Mouse (Mus musculus) cerebellum, adult 8-10 months (tissue): ENCODE results near the gene Rita1.

Experiments
- DNase-seq: peaks from one replicate; pipeline ENCODE4 v3.0.0; 2022

Gene Rita1

GRCm38 (mm10) chr5:120600946-120601668 lies 11.3 kb downstream of the Rita1 start:
- DNase-seq: no peak

DNA sequence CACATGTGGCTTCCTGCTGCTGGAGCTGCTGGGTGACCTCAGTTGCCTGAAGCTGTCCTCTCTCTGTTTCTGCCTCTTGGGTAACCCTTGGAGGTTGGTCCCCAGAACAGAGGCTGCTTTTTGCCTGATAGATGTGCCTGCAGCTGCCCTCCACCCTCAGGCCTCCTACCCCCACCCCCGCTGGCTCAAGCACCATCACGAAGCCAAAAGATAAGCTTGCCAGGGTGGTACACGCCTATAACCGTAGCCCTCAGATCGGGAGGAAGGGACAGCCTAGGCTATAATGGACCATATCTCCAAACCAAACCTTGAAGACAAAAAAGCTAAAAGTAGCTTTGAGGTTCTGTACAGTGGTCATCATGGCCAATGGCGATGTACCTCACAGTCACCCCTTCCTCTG lies 12.8 kb downstream of the Rita1 start:
- DNase-seq: no peak

- DNase-seq: no peak
Measured at GRCm38 (mm10) chr5:120594485-120594884, 17.9 kb downstream of the Rita1 start.

DNA sequence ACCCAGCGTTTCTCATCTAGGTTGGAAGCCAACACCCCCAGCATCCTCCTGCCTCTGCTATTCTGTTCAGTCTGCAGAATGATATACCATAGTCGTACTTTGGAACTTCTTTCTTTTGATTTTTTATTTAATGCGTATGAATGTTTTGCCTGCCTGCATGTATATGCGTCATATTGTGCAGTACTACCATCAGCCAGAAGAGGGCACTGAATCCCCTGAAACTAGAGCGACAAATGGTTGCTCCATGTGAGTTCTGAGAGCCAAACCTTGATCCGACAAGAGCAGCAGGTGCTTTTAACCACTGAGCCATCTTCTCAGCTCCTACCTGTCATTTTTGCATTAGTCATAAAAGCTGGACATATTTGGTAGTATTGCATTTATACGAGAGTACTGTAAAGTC lies 20.2 kb downstream of the Rita1 start:
- no peak for DNase-seq

DNA sequence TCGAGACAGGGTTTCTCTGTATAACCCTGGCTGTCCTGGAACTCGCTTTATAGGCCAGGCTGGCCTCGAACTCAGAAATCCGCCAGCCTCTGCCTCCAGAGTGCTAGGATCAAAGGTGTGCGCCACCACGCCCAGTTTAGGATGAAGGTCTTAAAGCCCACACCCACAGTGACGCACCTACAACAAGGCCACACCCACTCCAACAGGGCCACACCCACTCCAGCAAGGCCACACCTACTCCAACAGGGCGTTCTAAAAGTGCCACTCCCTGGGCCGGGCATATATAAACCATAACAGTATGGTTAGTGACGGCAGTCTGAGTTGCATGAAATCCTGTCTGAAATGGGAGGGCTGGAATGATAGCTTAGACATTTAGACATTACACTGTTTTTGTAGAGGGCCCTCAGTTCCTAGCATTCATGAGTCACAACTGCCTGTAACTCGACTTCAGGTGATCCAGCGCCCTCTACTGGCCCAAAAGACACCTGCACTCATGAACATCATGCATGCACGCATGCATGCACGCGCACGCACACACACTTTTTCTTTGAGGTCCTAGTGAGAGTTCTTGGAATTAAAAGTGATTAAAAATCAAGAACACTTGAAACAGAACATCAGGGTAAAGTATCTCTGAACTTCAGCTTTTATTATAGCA lies 21.9 kb downstream of the Rita1 start:
- DNase-seq: no peak

DNA sequence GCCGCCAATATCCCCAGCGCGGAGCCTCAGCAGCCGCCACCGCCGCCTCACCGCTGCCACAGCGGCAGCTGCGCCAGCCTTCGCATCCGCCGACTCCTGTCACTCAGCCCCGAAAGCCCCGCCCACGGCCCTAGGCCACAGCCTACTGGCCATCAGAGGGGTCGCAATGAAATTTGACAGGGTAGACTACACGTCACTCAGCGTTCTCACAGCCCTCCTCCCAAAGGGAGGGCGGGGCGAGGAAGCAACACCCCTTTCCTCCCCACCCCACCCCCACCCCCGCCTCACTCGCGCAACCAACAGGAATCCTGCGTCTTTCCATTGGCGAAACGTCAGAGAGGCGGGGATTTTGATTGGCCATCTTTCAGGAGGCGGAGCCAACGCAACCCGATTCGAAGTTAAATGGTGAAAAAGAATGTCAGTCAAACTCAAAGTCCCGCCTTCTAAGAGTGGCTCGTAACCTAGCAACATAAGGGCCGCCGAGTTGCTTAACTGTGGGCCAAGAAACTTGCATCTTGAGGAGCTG lies 23.8 kb downstream of the Rita1 start, which contains the start of the genes Tpcn1 and Iqcd:
Gene Tpcn1, minus strand, starts transcription at position 105 of the 526 bp plus-strand sequence.
Gene Iqcd, plus strand, starts transcription at position 448 of the 526 bp plus-strand sequence.
- peak; percentile 98 for DNase-seq

DNA sequence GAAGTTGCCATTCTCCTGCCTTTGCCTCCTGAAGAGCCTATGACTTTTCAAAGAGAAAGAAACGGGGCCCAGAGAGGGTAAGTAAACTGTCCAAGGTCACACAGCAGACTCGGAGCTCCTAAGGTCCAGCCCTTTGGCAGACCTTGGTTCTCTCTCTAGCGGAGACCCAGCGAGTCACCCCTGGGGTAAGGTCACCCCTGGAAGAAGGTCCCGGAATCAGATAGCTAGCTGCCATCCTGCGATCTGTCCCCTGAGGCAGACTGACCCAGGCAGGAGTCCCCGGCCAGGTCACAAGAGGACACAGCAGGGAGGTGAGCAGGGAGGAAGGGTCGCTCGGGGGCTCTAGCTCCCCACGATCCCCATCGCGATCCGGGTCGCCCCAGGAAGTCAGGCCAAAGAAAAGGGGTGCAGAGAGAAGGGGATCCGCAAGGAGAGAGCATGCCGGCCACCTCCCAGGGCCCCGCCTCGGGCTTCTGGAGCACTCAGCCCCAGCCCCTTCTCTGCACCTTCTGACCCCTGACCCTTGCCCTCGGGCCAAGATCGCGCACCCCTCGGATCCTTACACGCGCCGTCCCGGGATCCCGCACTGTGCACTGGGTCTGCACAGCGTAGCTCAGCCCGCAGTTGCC lies 24.3 kb downstream of the Rita1 start:
- DNase-seq: no peak

- DNase-seq: no peak
Measured at GRCm38 (mm10) chr5:120587616-120587926, 24.8 kb downstream of the Rita1 start.

- no peak for DNase-seq
Measured at GRCm38 (mm10) chr5:120586741-120587615, 25.4 kb downstream of the Rita1 start.

DNA sequence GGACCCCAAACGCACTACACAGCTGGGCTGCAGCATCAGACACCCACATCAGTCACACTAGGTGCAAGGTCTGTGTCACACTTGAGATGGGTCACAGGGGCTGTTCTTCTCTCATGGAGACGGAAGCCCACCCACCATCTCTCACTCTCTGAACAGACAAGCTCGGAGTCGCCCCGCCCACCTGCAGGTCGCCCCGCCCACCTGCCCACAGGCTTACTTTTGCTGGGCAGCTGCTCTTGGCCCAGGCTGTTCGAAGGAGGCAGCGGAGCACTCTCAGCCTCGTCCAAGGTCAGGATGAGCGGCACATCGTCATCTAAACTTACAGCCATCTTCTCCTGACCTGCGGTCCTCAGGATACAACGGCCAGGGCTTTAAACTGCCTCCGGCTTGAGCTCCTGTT lies 27.4 kb downstream of the Rita1 start:
- DNase-seq: no peak

GRCm38 (mm10) chr5:120583511-120583910 lies 28.9 kb downstream of the Rita1 start:
- no peak for DNase-seq

DNA sequence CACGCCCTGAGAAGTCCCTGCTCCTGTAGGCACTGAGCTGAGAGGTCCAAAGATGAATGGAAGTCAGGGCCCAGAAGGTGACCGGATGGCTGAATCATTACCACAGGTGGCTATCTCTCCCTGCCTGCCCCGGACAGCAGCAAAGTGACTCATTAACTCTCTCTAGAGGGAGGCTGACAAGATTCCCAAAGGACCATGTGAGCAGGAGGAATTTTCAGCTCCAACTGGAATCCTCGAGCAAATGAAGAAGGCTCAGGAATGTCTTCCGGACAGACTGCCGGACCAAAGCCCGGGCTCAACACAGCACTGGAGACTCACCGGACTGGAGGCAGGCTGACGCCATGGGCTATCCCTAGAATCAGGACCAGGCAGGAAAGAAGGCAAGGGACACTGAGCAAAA lies 30.4 kb downstream of the Rita1 start:
- DNase-seq: no peak

GRCm38 (mm10) chr5:120579898-120580626 lies 32.3 kb downstream of the Rita1 start:
- no peak for DNase-seq

DNA sequence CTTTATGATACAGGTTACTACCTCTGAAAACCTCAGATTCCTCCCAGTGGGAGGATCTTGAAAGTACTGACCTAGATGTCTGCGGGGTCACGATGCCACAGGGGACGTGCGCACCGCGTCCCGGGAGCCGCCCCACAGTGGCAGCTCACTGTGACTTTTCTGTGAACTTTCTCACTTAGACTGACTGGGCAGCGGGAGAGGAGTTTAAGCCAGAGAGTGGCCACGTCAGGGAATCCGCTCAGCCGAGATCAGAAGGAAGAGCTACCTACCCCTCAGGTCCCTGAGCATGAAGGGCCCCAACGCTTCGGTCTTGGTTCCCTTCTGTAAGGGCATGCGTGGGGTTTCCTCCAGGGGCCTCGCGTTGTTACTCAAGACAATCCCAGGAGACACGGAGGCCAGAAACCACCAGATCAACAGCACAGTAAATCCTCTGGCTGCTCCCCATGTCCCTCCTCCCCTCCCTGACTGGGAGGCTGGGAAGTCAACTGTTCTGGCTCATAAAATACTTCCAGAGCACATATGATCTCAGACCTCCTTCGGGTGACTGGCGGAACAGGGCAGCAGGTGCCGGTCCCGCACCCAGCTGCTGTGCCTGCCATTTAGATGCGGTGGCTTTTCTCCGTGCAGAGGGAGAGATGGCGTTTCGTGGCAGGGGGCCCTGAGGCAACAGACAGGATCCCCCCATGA lies 33.0 kb downstream of the Rita1 start:
- DNase-seq: no peak

DNA sequence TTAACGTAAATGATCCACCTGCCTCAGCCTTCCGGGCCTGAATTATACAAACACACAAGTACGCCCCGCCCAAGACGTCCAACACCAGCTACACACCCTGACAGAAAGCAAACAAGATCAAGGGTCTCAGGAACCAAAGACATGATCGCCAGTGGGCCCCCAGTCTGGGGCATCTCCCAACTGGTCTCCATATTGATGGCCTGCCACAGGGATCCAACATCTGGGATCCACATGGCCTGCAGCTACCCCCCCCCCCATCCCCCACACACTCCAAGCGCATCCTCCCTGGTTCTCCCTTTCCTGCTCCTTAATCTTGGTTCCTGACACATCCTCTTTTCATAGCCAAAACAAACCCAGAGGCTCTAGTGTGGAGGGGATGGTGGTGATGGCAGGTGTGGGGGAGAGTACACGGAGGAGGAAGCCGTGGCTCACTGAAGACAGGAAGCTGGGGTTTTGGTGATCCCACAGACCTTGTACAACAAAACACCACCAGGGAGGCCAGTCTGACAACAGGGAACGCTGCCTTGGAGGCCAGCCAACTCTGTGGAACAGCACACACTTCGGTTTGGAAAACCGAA lies 33.8 kb downstream of the Rita1 start:
- no peak for DNase-seq

DNA sequence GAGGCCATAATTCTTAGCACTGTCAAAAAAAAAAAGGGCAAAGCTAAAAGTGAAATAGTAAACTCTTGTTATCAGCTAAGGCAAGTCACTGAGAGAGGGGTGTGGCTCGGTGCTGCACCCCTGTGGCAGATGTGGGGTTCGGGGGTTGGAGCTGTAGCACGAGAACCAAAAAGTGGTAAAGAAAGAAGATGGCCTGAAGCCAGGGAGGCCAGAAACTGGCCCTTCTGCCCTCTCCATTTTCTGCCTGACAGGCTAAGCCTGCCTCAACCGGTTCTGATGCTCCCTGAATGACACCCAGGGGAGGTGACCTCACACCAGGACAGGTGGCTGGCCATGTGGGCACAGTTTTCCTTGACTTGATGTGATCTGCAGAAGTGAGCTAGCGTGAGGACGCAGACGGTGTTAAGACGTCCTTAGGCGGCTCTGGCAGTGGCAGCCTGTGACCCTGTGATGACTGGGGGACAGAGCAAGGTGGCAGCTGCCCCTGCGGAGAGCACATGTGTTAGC lies 34.4 kb downstream of the Rita1 start:
- DNase-seq: no peak

- DNase-seq: no peak
Measured at GRCm38 (mm10) chr5:120576781-120577301, 35.5 kb downstream of the Rita1 start.

GRCm38 (mm10) chr5:120574469-120575063 lies 37.8 kb downstream of the Rita1 start:
- DNase-seq: no peak

DNA sequence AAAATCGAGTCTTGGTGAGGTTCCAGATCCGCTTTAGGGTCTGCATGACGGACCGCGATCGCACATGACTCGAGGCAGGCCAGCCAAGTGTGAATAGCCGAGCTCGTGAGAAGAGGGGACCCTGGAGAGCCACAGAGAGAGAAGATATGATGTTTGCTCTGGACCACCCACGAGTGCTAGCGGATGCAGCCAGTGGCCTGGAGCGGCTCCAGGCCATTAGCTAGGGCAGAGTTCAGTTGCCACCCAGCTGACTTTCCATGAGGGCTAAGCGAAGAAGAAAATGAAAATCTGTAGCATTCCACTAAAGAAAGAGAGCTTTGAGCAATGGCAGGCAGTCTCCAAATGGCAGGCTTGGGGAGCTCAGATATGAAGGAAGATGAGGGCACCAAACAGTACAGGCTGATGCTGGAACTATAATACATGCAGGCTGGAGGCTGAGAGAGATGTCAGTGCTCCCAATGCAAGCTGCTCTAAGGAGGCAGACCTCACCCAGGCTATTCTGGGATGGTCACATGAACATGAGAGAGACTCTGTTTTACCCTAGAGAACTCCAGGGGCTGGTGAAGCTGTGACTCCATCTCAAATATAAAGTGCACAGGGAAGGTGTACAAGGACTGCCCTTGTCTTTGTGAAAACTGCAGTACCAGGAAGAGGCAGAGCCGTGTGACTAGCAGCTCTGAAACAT lies 41.2 kb downstream of the Rita1 start:
- no peak for DNase-seq
